Mouse (Mus musculus) lung, adult 2 months (tissue): ENCODE data around the gene Heyl. TPM values are rescaled to one million over a fixed set of nuclear protein-coding genes. Genes with fewer than 3 reads are reported as not detected.

Experiments
- DNase-seq: peaks from one replicate; pipeline ENCODE4 v3.0.0; 2022
- H3K4me1 ChIP-seq: fragments of 200-500 bp; 2 replicates; pipeline ENCODE4 v1.6.1; 2011; ENCODE audit warnings: low read length; ENCODE audit not compliant: control insufficient read depth, insufficient read depth
- H3K4me3 ChIP-seq: fragments of 200-500 bp; replicated peaks from 2 replicates; pipeline ENCODE3; 2011; ENCODE audit warnings: low read depth, mild to moderate bottlenecking, control low read depth, low read length; ENCODE audit errors: extremely low read depth
- CTCF ChIP-seq: fragments of 200-500 bp; IDR thresholded peaks from 2 replicates; pipeline ENCODE4 v1.5.1; 2011; ENCODE audit warnings: mild to moderate bottlenecking, low read length, control low read depth; ENCODE audit not compliant: insufficient read depth
- POLR2A ChIP-seq: fragments of 200-500 bp; IDR thresholded peaks from 2 replicates; pipeline ENCODE4 v1.6.1; 2011; ENCODE audit warnings: low read depth, mild to moderate bottlenecking, control low read depth, low read length, borderline replicate concordance; ENCODE audit errors: extremely low read depth
- WGBS: fragments of 180-500 bp; shearing (Covaris S2); methylation state at CpG from one replicate; pipeline ENCODE4 v1.1.7; 2018; 5-methylcytosine and 5-hydroxymethylcytosine counted together
- polyA plus RNA-seq: library from polyadenylated mRNA; depleted of rRNA; stranded (reverse); fragments of >200 nt; gene quantifications from 2 replicates; pipeline ENCODE4 v1.2.3, GENCODE M21; 2012

Heyl gene
- polyA plus RNA-seq, 1 experiment: 18.0 TPM

DNA sequence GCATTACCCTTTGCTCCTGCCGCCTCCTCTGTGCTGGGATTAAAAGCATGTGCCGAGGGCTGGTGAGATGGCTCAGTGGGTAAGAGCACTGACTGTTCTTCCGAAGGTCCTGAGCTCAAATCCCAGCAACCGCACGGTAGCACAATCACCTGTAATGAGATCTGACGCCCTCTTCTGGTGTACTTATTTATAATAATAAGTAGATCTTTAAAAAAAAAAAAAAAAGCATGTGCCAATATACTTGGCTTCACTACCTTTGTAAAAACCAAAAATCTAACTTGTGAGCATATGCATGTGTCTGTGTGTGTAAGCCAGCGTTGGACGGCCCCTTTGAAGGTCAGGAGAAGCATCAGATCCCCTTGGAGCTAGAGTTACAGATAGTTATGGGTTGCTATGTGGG lies 22.4 kb upstream of the Heyl start:
- TF ChIP-seq CTCF (no peak), POLR2A (no peak)
- no peaks in the 10 kb centered on the region for H3K4me1 ChIP-seq
- 66% methylated on average over 8 of the region's 8 CpGs for WGBS
- DNase-seq: no peak
- H3K4me3 ChIP-seq: no peak overlapping the region

DNA sequence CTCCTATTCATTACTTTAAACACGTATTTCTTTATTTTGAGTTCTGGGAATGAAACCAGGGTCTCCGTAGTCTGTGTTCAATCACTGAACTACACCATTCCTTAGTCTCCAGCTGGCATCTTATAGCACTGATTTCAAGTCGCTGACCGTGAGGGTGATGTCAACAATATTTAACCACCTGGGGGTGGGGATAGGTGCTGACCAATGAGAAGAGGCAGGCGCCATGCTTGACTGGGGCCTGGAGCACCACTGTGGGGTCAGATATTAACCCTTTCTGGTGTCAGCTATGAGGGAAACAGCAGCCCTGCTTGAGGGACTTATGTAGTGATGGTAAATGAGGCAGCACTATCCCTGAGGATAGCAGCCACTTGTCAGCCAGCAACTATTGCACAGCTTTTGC lies 21.9 kb upstream of the Heyl start:
- Histone ChIP-seq H3K4me3 (no peak overlapping the region), H3K4me1 (no peaks in the 10 kb centered on the region)
- TF ChIP-seq POLR2A (no peak), CTCF (no peak)
- 41% methylated on average over 5 of the region's 5 CpGs for WGBS
- no peak for DNase-seq

GRCm38 (mm10) chr4:123212330-123212729 lies 21.0 kb upstream of the Heyl start:
- 52% methylated on average over 2 of the region's 2 CpGs for WGBS
- no peaks in the 10 kb centered on the region for H3K4me1 ChIP-seq
- no peak overlapping the region for H3K4me3 ChIP-seq
- DNase-seq: no peak
- no peak for TF ChIP-seq CTCF
- TF ChIP-seq POLR2A: no peak

- 83% methylated on average over 9 of the region's 9 CpGs for whole genome bisulfite sequencing
- Histone ChIP-seq H3K4me3 (no peak overlapping the region), H3K4me1 (no peaks in the 10 kb centered on the region)
- no peak for DNase-seq
- TF ChIP-seq POLR2A (no peak), CTCF (no peak)
Observed at GRCm38 (mm10) chr4:123213975-123214374, 19.4 kb upstream of the Heyl start.

DNA sequence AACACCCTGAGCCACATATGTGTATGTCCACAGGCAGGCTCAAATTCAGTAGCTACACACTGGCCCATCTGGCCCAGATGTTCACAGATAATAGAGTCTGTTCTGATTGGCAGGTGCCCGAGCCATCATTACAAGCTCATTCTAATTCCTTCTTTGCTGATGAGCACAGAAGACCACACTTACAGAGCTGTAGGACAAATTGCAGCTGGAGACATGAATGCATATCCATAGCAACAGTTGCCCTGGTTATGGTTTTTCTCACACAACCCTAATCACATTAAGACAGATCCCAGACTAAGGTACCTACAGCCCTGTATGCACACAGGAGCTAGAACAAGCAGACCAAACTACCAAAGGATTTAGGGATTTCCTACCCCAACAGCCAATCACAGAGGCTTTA lies 18.0 kb upstream of the Heyl start:
- WGBS: 88% methylated on average over 1 of the region's 1 CpGs
- Histone ChIP-seq H3K4me3 (no peak overlapping the region), H3K4me1 (no peaks in the 10 kb centered on the region)
- no peak for TF ChIP-seq CTCF
- no peak for TF ChIP-seq POLR2A
- no peak for DNase-seq

DNA sequence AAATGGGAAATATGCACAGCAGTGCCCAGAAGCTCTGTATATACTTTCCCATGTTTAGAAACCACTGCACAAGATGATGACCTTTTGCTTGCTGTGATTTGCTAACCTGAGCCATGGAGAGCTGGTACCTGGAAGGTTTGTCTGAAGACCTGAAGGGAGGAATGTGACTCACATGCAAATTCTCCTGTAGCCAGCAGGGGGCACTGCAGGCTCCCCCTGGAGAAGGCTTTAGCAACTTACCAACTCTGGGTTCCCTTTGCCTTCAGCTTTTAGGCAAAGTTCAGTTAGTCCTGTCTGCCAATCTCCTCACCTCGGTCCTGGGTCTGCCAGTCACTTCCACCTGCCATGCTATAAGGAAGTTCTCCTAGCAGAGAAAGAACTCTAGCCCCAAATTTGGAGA lies 16.6 kb upstream of the Heyl start:
- no peaks in the 10 kb centered on the region for H3K4me1 ChIP-seq
- WGBS: 6% methylated on average over 1 of the region's 1 CpGs
- DNase-seq: no peak

GRCm38 (mm10) chr4:123219720-123220357 lies 13.5 kb upstream of the Heyl start:
- DNase-seq: peak; percentile 66
- TF ChIP-seq POLR2A: no peak
- TF ChIP-seq CTCF: peak; percentile 98
- Histone ChIP-seq H3K4me1 (no peaks in the 10 kb centered on the region), H3K4me3 (no peak overlapping the region)
- 67% methylated on average over 15 of the region's 15 CpGs for WGBS

More for the DNA sequence above, 16.6 kb upstream of the Heyl start:
- H3K4me3 ChIP-seq: no peak overlapping the region
- TF ChIP-seq CTCF: peak; percentile 83
- no peak for TF ChIP-seq POLR2A

GRCm38 (mm10) chr4:123220637-123221036 lies 12.7 kb upstream of the Heyl start:
- WGBS: 81% methylated on average over 4 of the region's 4 CpGs
- TF ChIP-seq CTCF (no peak), POLR2A (no peak)
- DNase-seq: no peak
- Histone ChIP-seq H3K4me3 (no peak overlapping the region), H3K4me1 (0 out of 2 replicates have a peak, but pooled peaks cover 1% of the 10 kb centered on the region)

DNA sequence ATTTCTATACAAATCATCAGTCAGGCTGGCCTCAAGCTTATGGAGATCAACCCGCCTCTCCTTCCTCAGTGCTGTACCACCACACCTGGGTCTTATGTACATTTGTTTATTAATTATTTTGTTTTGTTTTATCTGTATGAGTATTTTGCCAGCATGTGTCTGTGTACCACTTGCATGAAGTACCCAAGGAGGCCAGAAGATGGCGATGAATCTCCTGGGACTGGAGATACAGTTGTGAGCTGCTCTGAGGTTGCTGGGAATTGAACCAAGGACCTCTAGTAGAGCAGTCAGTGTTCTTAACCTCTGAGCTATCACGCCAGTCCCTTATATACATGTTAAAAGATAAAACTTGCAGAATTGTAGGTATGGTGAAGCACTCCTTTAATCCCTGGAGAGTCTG lies 10.0 kb upstream of the Heyl start:
- Histone ChIP-seq H3K4me3 (no peak overlapping the region), H3K4me1 (0 out of 2 replicates have a peak, but pooled peaks cover 2% of the 10 kb centered on the region)
- 66% methylated on average over 3 of the region's 3 CpGs for WGBS
- DNase-seq: no peak
- TF ChIP-seq CTCF (no peak; the same call in 1 of the 2 replicates), POLR2A (no peak)

- 49% methylated on average over 10 of the region's 10 CpGs for WGBS
- no peak overlapping the region for H3K4me3 ChIP-seq
- 0 out of 2 replicates have a peak, but pooled peaks cover 2% of the 10 kb centered on the region for H3K4me1 ChIP-seq
- no peak for DNase-seq
- no peak for TF ChIP-seq POLR2A
- no peak for TF ChIP-seq CTCF
Observed at GRCm38 (mm10) chr4:123225718-123226403, 7.5 kb upstream of the Heyl start.

DNA sequence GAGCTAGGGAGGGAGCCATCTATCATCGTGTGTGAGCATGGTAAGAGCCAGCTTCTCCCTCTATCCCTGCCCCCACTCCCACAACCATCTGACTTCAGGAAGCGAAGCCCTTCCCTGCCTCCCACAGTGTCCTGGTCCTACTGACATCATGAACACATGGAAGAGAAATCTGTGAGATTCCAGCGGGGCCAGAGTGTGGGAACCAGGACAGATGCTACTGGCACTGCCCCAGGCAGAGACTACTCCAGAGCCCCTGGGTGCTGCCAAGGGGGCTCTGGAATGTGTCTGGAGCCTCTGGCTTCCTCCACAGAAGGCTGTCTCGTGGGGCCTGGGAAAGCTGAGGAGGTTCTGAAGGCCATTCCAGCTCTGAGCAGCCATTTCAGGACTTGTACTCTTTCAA lies 5.6 kb upstream of the Heyl start:
- 47% methylated on average over 4 of the region's 4 CpGs for WGBS
- DNase-seq: no peak
- TF ChIP-seq POLR2A (no peak), CTCF (no peak)
- Histone ChIP-seq H3K4me3 (no peak overlapping the region), H3K4me1 (0 out of 2 replicates have a peak, but pooled peaks cover 2% of the 10 kb centered on the region)
